Mouse (Mus musculus) cerebellum, adult (tissue): Measurements from ENCODE around the gene Nrg4.

Experiments
- ATAC-seq: cut with Nextera tagmentation; 2 replicates; pipeline ENCODE4 v1.9.2; 2017; ENCODE audit warnings: mild to moderate bottlenecking, moderate library complexity, mixed read lengths; ENCODE audit not compliant: insufficient number of reproducible peaks, low FRiP score, low TSS enrichment

Nrg4 gene

DNA sequence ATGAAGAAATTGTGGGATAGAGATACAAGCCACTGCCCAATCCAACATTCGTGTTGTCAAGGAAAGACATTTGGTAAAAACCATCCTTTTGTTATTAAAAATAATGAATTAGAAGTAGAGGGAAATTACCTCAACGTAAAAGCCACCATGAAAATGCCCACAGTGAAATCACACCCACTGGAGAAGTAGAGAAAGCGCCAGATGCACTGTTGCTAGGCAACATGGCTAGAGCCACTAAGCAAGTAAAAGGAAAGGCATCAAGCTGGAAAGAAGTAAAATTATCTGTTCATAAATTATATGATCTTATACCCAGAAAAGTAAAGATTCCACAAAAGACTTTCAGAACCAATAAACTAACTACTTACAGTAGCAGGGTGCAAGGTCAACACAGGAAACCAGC is 100.4 kb downstream of the Nrg4 start:
- no peak for ATAC-seq

DNA sequence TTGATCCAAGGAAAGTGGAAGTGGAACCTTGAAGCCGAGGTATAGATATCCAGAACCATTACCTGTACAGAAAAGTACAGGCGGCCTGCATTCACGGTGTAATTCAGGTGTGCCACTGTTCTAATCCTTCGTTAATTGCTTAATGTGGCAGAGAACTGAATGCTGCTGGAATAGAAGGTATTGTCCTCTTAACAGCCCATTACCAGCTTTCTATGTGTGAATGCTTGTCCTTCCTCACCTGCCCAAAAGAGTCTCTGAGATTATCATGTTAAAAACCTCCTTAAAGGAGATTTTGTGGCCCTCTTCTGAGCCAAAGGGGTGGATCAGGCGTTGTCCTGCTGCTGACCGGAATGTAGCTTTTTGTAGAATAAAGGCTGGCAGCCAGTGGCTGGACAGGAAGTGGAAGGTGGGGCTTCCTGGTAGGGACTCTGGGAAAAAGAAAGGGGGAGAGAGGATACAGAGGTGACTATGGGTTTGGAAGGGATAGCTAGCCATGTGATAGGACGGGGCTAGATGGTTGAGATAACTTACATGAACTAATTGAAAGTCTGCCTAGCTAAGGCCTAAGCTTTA is 101.4 kb downstream of the Nrg4 start:
- ATAC-seq, result no peak

DNA sequence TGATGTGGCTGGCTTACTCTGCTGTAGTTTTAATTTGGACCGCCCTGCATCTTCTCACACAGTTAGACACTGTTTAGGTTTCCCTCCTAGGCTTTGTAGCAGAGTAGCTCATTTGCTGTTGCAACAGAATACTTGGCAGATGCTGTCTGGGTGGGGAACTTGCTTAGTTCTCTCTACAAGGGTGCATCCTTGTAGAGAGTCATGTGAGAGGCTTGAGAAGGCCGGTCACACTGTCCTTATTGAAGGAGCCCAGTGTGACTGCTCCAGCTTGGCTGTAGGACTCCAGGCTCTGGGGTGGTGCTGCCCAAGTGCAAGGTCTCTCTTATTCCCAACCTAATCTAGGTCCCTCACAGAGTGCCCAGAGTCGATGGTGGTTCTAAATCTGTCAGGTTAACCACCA is 109.3 kb downstream of the Nrg4 start:
- no peak for ATAC-seq

DNA sequence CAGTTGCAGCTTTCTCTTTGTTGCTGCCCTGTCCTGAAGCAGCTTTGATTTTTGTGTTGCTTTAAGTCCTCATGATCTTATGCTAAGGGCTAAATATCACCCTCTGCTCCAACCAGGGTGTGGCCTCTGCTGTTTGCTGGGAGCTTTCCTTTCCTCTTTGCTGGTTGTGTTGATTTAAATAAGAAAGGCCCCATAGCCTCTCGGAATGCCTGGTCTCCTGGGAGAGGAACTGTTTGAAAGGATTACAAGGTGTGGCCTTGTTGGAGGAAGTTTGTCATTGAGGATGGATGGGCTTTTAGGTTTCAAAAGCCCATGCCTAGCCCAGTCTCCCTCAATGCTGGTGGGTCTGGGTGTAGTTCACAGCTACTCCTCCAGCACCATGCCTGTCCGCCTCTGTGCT is 110.6 kb downstream of the Nrg4 start:
- ATAC-seq, result no peak

DNA sequence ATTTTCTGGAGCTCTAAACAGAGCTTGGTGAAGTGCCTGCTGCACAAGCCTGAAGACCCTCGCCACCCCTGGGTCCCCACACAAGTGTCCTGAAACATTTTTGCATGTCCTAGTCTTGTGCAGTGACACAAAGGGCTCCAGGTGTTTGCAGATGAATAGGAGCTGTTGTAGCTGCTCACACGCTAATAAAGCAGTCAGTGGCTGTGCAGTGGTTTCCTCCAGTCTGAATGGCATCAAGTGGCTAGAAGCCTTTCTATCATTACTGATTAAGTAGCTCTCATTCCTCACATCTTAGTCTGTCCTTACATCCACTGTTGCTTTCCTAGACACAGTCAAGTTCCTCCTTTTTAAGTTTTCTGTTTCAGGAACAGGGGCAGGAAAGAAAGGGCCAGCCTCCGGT is 111.0 kb downstream of the Nrg4 start:
- no peak for ATAC-seq

DNA sequence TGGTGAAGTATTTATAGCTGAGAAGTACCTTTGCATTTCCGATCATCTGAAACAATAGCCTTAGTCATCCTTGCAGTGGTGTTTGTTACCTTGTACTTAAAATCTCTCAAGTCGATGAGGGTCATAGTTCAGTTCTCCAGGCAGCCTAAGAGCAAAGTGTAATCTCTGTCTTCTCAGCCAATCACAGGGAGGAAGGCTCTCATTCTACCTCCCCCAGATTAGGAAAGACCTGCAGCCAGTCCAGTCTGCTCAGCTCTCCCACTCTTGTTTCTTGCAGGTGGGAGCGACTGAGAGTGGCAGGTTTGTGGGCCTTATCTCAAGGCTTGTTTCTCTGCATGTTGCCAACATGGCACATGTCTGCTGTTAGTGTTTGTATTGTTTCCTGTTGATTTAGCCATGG is 111.6 kb downstream of the Nrg4 start:
- ATAC-seq, result no peak

DNA sequence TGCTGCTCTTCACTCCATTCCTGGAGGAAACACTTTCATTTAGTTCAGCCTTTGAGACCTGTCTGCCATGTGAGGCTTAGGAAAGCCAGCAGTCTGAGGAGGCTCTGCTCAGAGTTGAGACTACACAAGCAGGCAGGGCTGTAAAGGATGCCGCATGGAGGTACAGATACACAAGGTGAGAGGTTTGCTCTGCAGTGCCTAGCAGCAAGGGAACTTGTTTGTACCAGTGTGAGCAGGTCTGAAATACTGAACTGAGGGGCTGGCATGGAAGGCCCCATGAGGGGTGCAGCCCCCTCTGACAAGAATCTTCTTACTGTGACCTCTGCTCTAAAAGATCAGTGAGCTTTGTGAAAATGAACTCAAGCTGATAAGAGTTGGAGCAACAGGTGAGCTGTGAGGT is 113.2 kb downstream of the Nrg4 start:
- ATAC-seq, result no peak

DNA sequence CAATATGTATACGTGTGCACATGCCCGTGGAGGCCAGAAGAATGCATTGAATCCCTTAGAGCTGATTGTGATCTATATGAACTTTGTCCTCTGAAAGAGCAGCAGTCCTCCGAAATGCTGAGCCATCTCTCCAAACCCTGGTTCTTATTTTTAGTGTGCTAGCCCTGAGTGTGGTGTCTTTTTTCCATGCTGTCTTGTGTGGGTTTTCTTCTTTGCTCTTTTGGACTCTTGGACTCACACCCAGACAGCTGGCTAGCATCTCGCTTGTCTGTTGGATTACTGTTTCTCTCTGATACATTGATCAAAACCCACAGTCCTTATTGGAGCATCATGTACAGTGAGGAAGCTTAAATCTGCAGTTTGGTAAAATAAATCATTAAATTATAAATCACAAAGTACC is 115.0 kb downstream of the Nrg4 start:
- ATAC-seq, result no peak

GRCm38 (mm10) chr9:55208790-55209481 is 117.7 kb downstream of the Nrg4 start, which contains the start of gene Fbxo22:
Gene Fbxo22, plus strand, starts transcription at chr9:55208925.
- peak; percentile 96 for ATAC-seq

DNA sequence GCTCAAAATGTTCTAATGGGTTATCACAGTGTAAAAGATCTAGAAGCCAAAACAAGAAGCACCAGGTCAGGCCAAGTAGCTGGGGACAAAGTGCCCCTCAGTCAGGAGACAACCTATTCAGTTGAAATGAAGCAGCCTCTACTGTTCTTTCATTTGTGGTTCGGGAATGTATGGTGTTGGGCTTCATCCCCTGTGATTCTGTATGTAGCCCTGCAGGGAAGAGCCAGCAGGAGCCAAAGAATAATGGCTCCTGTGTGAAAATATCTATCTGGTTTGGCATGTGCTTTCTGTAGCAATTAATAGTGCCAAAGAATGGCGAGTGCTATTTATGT is 118.2 kb downstream of the Nrg4 start:
- peak; percentile 36; the same call in 1 of the 2 replicates for ATAC-seq

DNA sequence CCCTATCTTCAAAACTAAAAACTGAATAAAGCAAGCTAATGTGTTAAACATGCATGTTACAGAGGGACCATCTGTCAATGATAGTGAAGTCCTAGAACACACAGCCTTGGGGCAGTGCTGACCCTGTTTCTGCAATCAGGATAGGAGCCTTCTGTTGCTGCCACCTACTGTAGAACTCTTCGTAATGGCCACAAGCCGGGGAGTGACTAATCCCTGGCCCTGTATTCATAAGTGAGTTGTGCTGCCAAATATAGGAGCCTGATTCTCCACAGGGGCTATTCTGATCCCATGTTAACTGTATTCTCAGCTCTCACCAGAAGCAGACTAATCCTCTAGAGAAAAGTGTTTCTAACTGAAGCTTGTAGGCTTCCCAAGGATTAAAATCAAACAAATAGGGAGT is 127.3 kb downstream of the Nrg4 start:
- ATAC-seq, result peak; percentile 79; the same call in 1 of the 2 replicates

GRCm38 (mm10) chr9:55198260-55198659 is 128.4 kb downstream of the Nrg4 start:
- no peak for ATAC-seq

DNA sequence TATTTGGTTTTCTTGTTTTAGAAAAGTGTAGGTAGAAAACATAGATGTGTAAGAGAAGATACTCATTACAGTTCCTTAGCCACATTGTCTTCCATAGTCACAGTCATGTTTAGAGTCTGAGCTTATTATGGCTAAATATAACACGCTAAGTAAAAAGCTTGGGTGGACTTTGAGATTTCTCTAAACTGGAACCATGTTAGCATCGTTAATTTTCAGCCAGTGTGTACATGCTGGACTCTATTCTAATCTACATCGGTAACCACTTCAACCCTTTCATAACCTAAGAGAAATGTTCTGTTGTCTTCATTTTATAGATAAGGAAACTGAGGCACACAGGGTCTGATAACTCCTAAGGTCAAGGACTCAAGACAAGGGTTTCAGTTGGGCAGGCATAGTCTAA is 130.8 kb downstream of the Nrg4 start:
- ATAC-seq, result no peak

DNA sequence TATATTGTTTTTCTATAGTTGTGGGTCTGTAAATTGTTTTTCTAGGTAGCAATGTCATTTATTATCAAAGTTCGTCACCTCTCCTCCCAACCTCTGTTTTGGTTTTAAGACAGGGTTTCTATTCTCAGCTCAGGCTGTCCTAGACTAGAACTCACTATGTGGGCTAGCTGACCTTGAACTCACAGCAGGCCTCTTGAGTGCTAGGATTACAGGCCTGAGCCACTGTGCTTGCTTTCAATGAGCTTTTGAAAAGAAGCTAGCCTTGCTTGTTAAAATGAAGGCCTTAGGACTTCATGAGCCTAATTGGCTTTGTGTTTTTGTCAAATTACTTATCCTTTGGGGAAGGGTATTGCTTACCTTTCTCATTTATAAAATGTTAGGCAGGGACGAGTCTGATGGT is 152.4 kb downstream of the Nrg4 start:
- ATAC-seq, result no peak

GRCm38 (mm10) chr9:55172195-55172685 is 154.4 kb downstream of the Nrg4 start:
- ATAC-seq, result no peak

- ATAC-seq, result no peak
Observed at GRCm38 (mm10) chr9:55170655-55171412, 155.8 kb downstream of the Nrg4 start.
